Mouse (Mus musculus) forebrain, postnatal 0 days (tissue): ENCODE measurements around the gene Mfsd5. TPM values are rescaled to one million over a fixed set of nuclear protein-coding genes. Genes with fewer than 3 reads are reported as not detected.

ENCODE experiments used
- ATAC-seq: fragments of 200-750 bp; cut with Nextera tagmentation; 2 replicates; pipeline ENCODE4 v1.8.0; 2017; ENCODE audit warnings: mild to moderate bottlenecking, moderate library complexity
- DNase-seq: peaks from one replicate; pipeline ENCODE4 v3.0.0-alpha.2; 2015
- H3K27ac ChIP-seq: fragments of 300-500 bp; sonication (generic); 2 replicates; pipeline ENCODE4 v1.5.1; 2014; ENCODE audit warnings: low read depth, mild to moderate bottlenecking, antibody characterized with exemption, low read length, moderate library complexity, mixed read lengths
- H3K27me3 ChIP-seq: fragments of 300-500 bp; sonication (generic); 2 replicates; pipeline ENCODE4 v1.6.1; 2014; ENCODE audit warnings: mild to moderate bottlenecking, low read length, mixed read lengths; ENCODE audit not compliant: insufficient read depth
- H3K36me3 ChIP-seq: fragments of 300-500 bp; sonication (generic); 2 replicates; pipeline ENCODE4 v1.6.1; 2014; ENCODE audit warnings: mild to moderate bottlenecking, moderate library complexity; ENCODE audit not compliant: insufficient read depth
- H3K4me1 ChIP-seq: fragments of 300-500 bp; sonication (generic); 2 replicates; pipeline ENCODE4 v1.6.1; 2014; ENCODE audit warnings: antibody characterized with exemption; ENCODE audit not compliant: insufficient read depth
- H3K4me2 ChIP-seq: fragments of 300-500 bp; sonication (generic); 2 replicates; pipeline ENCODE4 v1.6.1; 2014; ENCODE audit warnings: low read depth, mild to moderate bottlenecking, moderate library complexity
- H3K4me3 ChIP-seq: fragments of 300-500 bp; sonication (generic); 2 replicates; pipeline ENCODE4 v1.5.1; 2014; ENCODE audit warnings: low read depth, low read length, mixed read lengths
- H3K9ac ChIP-seq: fragments of 300-500 bp; sonication (generic); 2 replicates; pipeline ENCODE4 v1.6.1; 2014; ENCODE audit warnings: mild to moderate bottlenecking
- H3K9me3 ChIP-seq: fragments of 300-500 bp; sonication (generic); 2 replicates; pipeline ENCODE4 v1.6.1; 2016; ENCODE audit warnings: low read length
- CTCF ChIP-seq: sonication (generic); IDR thresholded peaks from 2 replicates; pipeline ENCODE4 v1.5.1; 2016; ENCODE audit warnings: antibody characterized with exemption, control low read depth, low read depth
- WGBS: fragments of 180-500 bp; shearing (Covaris S2); extraction: QIAGEN DNeasy Blood & Tissue Kit; methylation state at CpG from one replicate; pipeline ENCODE4 v1.1.7; 2014; 5-methylcytosine and 5-hydroxymethylcytosine counted together
- polyA plus RNA-seq: library from polyadenylated mRNA; unstranded; fragments of >200 nt; fragmentation: Nextera tagmentation; extraction: Ambion mirVana; gene quantifications from 2 replicates; pipeline ENCODE4 v1.2.1, GENCODE M21; 2015
- total RNA-seq: library from RNA; depleted of rRNA; stranded (reverse); fragments of >200 nt; gene quantifications from 2 replicates; pipeline ENCODE4 v1.2.3, GENCODE M21; 2014

The Mfsd5 gene
- total and polyA plus RNA-seq, 2 experiments from 2014 or later = 39.3 to 63.7 TPM

GRCm38 (mm10) chr15:102282463-102283292 is 3.4 kb downstream of the Mfsd5 start:
- H3K9me3 ChIP-seq = no peaks in the 10 kb centered on the region
- no peak for TF ChIP-seq CTCF
- H3K4me2 ChIP-seq = no peak overlapping the region
- no peak overlapping the region for H3K27ac ChIP-seq
- DNase-seq (no peak), ATAC-seq (no peak)
- H3K36me3 ChIP-seq = peaks cover 21% of the 10 kb centered on the region
- no peak overlapping the region for H3K9ac ChIP-seq
- 91% methylated on average over 8 of the region's 8 CpGs for WGBS
- no peak overlapping the region for H3K4me3 ChIP-seq
- no peaks in the 10 kb centered on the region for H3K27me3 ChIP-seq
- 0 out of 2 replicates have a peak, but pooled peaks cover 5% of the 10 kb centered on the region for H3K4me1 ChIP-seq

- no peak for ATAC-seq
Observed at GRCm38 (mm10) chr15:102283648-102284047, 4.4 kb downstream of the Mfsd5 start.

GRCm38 (mm10) chr15:102287395-102287794 is 8.1 kb downstream of the Mfsd5 start:
- DNase-seq = peak; percentile 53
- TF ChIP-seq CTCF = peak; percentile 60

More at GRCm38 (mm10) chr15:102283648-102284047, 4.4 kb downstream of the Mfsd5 start:
- 80% methylated on average over 3 of the region's 3 CpGs for WGBS
- no peak for DNase-seq
- peaks cover 21% of the 10 kb centered on the region for H3K36me3 ChIP-seq
- H3K9ac ChIP-seq = no peak overlapping the region
- no peaks in the 10 kb centered on the region for H3K27me3 ChIP-seq
- TF ChIP-seq CTCF = no peak
- no peak overlapping the region for H3K27ac ChIP-seq
- H3K4me2 ChIP-seq = no peak overlapping the region
- no peak overlapping the region for H3K4me3 ChIP-seq
- H3K4me1 ChIP-seq = 0 out of 2 replicates have a peak, but pooled peaks cover 5% of the 10 kb centered on the region
- H3K9me3 ChIP-seq = no peaks in the 10 kb centered on the region

GRCm38 (mm10) chr15:102295633-102296367 is 16.5 kb downstream of the Mfsd5 start, which contains the start of gene Espl1:
Espl1 (plus strand) TSS chr15:102296266.
- H3K27me3 ChIP-seq = no peaks in the 10 kb centered on the region
- peaks cover 7% of the 10 kb centered on the region for H3K4me1 ChIP-seq
- DNase-seq (peak; percentile 96), ATAC-seq (peak; percentile 100)
- no peak for TF ChIP-seq CTCF
- H3K4me3 ChIP-seq = peak within 1 kb of the TSS; percentile 49
- H3K27ac ChIP-seq = no peak within 1 kb of the TSS
- 0 out of 2 replicates have a peak, but pooled peaks cover 3% of the 10 kb centered on the region for H3K36me3 ChIP-seq
- peak within 1 kb of the TSS; percentile 99 for H3K4me2 ChIP-seq
- H3K9ac ChIP-seq = peak within 1 kb of the TSS; percentile 14; the same call in 1 of the 2 replicates
- no peaks in the 10 kb centered on the region for H3K9me3 ChIP-seq
- WGBS = 7% methylated on average over 25 of the region's 25 CpGs

More at GRCm38 (mm10) chr15:102287395-102287794, 8.1 kb downstream of the Mfsd5 start:
- H3K27me3 ChIP-seq = no peaks in the 10 kb centered on the region
- no peak overlapping the region for H3K4me3 ChIP-seq
- no peak overlapping the region for H3K9ac ChIP-seq
- no peak for ATAC-seq
- H3K9me3 ChIP-seq = no peaks in the 10 kb centered on the region
- H3K4me2 ChIP-seq = no peak overlapping the region
- H3K36me3 ChIP-seq = 0 out of 2 replicates have a peak, but pooled peaks cover 8% of the 10 kb centered on the region
- no peak overlapping the region for H3K27ac ChIP-seq
- H3K4me1 ChIP-seq = no peaks in the 10 kb centered on the region

GRCm38 (mm10) chr15:102296368-102297006 is 17.2 kb downstream of the Mfsd5 start:
- ATAC-seq (0 out of 2 replicates have a peak, but pooled peaks have one; percentile 6), DNase-seq (no peak)
- H3K4me3 ChIP-seq = peak overlapping the region; percentile 49
- no peaks in the 10 kb centered on the region for H3K27me3 ChIP-seq
- H3K9ac ChIP-seq = 0 out of 2 replicates have a peak overlapping the region, but pooled peaks have one; percentile 10
- H3K4me1 ChIP-seq = peaks cover 7% of the 10 kb centered on the region
- no peaks in the 10 kb centered on the region for H3K9me3 ChIP-seq
- H3K4me2 ChIP-seq = peak overlapping the region; percentile 99
- H3K36me3 ChIP-seq = 0 out of 2 replicates have a peak, but pooled peaks cover 3% of the 10 kb centered on the region
- WGBS = 7% methylated on average over 24 of the region's 24 CpGs
- no peak overlapping the region for H3K27ac ChIP-seq
- TF ChIP-seq CTCF = no peak

- Histone ChIP-seq H3K27me3 (no peaks in the 10 kb centered on the region), H3K36me3 (0 out of 2 replicates have a peak, but pooled peaks cover 3% of the 10 kb centered on the region), H3K9ac (no peak overlapping the region), H3K4me3 (no peak overlapping the region), H3K4me2 (no peak overlapping the region), H3K4me1 (no peaks in the 10 kb centered on the region), H3K9me3 (no peaks in the 10 kb centered on the region), H3K27ac (no peak overlapping the region)
- 95% methylated on average over 6 of the region's 6 CpGs for WGBS
- no peak for ATAC-seq
- no peak for DNase-seq
- no peak for TF ChIP-seq CTCF
Observed at GRCm38 (mm10) chr15:102302542-102302941, 23.3 kb downstream of the Mfsd5 start.
